Mouse (Mus musculus) stomach, postnatal 0 days (tissue): ENCODE measurements around the gene Tsfm.

Source experiments
- CTCF ChIP-seq: IDR thresholded peaks from 2 replicates; pipeline ENCODE4 v1.5.1; 2016; ENCODE audit warnings: antibody characterized with exemption, low read depth, mild to moderate bottlenecking, moderate library complexity
- EP300 ChIP-seq: optimal IDR thresholded peaks from 2 replicates; pipeline ENCODE3; 2016; ENCODE audit warnings: antibody characterized with exemption

DNA sequence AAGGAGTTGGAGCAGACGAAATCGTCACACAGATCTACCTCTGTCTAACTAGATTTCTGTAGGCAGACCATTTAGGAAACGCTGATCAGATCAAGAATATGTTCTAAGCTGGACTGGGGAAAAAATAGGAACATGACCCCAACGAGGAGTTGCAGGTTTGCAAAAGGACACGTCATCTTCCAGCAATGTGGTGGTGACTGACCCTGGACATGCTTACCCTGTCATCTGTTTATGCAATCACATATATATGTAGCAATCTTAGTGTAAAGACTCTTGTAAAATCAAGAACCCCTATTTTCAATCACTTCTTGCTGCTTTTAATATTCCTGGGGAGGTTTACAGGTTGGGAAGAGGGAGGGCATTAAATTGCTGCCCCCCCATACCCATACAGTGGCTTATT lies 31.9 kb upstream of the Tsfm start:
- TF ChIP-seq CTCF: no peak
- TF ChIP-seq EP300: no peak
